Mouse (Mus musculus) regulatory T cell (primary cell): ENCODE data around the gene Srgap3.

Experiments used
- in situ Hi-C: fragments of 300-600 bp; cut with MboI, MseI; formaldehyde crosslinking; loops from one replicate; pipeline ENCODE4 v1.15.1; 2025; ENCODE audit warnings: high pct_unique_total_duplicates

Gene Srgap3

DNA sequence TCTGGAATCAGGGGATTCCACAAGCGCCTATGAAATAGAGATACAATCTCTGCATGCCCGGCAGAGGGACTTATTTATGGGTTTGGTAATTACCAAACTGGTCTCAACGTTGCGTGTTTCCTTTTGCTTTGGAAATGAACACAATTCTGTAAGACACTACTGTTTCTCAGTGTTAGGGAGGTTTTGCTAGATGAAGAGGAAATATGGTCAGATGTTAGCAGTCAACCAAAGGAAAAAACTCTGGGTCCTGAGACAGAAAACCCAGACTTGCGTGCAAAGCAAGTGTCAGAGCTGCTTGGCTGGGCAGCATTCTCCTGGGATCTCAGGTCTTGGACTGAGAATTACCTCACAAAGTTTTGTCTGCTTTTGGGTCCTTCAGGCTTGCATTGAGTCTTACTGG is 34.5 kb downstream of the Srgap3 start:
- in situ Hi-C loops = no loop called here

DNA sequence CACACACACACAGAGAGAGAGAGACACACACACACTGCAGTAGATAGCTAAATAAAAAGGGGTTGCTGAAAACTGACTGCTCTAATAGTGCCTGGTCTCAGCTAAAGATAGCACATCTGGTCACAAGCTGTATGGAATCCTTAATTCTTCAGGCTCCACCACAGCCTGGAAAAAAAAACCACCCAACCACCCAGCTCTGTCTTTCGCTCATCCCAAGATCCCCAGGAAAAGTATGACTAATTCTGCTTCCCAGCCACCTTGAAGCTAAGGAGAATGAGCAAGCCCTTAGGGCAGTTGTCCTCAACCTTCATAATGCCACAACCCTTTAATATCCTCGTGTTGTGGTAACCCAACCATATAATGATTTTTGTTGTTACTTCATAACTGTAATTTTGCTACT is 37.4 kb downstream of the Srgap3 start:
- in situ Hi-C loops = no loop called here

DNA sequence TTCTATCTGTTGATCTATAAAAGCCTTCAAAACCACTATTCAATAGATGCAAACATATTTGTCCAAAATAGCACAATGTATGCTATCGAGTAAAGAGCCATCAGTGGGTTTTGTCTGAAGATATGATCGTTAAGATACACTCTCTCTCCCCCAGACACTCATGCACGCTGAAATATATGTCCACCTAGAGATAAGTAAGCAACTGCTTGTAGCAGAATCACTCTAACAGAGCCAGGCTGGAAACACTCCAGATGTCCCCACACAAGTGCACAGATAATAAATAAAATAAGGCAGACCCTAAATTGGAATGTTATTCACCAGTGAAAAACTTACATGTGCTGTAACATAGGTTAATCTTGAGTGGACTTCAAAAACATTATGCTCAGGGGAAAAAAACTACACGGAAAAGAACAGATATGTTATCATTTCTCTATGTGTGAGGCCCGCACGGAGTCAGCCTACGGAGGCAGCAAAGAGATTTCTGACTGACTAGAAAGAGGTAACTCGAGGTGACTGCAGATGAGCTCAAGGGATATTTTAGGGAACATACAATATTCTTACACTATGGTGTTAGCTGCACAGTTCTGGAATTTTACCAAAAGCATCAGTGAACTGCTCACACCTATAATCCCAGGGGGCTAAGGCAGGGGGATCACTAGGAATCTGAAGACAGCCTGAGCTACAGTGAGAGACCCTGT is 39.0 kb downstream of the Srgap3 start:
- in situ Hi-C loops = no loop called here

DNA sequence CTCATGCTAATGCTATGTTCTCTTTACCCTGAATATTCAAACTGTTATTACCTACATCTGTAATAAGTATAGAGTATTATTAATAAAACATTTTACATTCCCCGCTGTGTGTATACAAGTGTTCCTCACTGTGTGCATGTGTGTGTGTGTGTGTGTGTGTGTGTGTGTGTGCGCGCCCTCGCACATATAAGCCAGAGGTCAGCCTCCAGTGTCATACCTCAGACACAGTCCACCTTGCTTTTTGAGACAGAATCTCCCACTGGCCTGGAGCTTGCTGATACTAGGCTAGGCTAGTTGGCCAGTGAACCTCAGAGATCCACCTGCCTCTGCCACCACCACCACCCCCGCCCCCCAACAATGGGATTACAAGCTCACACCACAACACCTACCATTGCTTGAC is 43.3 kb downstream of the Srgap3 start:
- in situ Hi-C loops = no loop called here

DNA sequence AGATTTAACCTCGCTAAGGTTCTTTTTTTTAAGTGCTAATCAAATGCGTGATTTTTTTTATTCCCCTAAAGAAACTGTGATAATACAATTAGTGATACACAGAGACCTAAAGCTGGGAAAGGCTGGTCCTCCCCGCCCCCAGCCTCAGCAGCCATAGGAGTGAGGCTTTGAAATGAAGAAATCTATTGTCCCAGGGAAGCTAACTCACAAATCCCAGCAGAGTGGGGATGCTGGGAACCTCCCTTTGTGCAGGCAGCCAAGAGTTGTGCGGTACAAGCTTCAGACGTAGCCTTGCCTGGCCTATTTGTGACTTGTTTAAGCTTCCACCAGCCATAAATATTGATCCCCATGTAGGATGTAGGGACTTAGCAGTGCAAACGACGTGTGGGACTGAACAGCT is 43.8 kb downstream of the Srgap3 start:
- in situ Hi-C loops = no loop called here

DNA sequence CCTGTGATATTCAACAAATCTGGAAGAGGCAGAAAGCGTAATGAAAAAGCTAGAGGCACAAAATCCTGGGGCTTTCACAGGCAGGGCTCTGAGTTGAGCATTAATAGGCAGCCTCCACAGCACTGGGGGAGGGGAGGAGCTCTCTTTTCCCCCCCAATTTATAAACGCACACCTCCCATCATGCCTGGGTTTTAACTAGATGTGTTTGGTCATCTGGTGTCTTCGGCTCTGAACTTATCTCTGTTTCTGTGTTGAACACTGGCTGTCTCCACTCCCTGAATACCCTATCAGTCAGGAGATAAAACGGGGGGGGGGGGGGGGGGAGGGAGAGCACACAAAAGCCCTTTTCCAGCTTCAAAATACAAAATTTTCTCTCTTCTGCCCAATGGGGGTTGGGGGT is 44.3 kb downstream of the Srgap3 start:
- in situ Hi-C loops = no loop called here

DNA sequence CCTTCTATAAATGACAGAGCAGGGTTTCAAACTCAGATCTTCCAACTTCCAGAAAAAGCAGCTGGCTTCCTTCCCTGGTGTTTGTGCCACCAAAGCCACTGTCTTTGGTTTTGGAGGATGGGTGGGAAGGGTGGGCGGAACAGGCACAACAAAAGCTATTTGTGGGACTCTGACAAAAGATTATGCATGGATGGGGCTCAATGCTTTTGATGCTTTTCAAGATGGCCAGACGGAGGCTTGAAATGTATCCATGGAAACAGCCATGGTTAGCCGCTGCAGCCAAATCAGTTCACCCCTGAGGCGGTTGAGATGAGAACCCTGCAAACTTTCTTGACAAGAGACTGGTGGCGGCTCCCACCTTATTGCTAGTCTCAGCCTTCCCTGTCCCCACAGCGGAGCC is 46.8 kb downstream of the Srgap3 start:
- in situ Hi-C loops = no loop called here

DNA sequence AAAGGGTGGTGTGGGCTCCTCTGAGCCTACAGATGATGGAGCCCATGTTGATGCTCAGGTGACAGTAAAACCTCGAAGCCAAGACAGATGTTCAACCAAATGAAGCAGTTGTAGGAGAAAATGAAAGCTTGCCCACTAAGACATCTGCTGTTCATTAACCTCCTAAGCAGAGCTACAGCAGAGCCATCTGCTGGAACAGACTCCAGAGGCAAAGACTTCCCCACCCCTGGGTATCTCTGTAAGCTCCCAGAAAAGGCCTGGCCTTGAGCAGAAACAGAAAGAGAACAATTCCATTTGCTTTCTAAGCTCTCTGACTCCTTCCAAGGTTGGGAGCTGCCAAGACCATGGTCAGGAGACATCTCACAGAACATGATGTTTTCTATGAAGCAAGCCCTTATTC is 47.4 kb downstream of the Srgap3 start:
- in situ Hi-C loops = no loop called here

DNA sequence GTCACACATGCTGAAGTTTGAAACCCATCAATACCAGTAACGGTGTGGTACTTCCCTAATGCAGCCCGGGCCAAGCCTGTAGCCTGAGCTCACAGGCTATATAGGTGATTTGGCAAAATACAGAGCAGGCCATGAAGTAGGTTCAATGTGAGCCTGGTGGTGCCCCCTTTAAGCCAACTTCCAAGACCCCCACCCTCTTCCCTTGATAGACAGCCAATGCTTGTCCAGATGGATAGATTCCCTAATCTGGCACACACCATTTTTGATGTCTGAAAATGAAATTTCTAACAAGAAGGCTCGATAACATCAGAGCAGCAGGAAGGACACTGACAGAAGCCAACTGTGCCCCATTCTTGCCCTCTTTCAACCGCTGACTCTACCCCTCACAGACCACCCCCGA is 47.8 kb downstream of the Srgap3 start:
- in situ Hi-C loops = no loop called here

DNA sequence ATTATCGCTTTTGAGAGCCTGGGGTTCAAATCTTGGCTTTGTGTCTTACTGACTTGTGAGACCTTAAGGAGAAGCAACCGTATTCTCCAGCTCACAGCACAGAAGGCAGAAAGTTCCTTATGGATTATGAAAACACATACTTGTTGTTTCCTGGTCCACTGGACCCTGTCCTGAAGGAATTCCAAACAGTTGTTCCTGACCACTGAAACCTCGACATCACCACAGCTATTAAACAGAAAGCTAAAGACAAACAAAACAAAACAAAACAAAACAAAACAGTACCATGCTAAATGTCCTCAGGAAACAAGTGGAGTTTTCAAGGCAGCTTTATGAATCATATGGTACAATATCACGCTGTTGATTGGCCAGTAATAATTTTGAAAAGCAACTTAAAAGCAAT is 48.6 kb downstream of the Srgap3 start:
- in situ Hi-C loops = no loop called here

DNA sequence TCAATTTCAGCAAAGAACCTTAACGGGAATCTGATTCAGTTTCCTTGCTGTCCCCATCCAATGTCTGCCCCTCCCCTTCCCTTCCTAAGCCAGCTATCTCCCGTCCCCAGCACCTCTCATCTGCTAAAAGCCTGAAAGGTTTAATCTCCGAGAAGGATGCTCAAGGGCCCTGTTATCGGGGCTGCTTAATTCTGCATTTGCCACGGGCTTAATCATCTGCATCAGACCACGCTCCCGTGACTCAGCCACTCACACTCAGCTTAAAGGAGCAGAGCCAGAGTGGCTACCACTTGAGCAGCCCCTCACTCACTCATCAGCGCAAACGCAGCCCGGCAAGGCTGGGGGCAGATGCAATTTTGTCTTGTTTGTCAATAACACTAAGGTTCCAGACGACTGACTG is 50.7 kb downstream of the Srgap3 start:
- in situ Hi-C loops = no loop called here

DNA sequence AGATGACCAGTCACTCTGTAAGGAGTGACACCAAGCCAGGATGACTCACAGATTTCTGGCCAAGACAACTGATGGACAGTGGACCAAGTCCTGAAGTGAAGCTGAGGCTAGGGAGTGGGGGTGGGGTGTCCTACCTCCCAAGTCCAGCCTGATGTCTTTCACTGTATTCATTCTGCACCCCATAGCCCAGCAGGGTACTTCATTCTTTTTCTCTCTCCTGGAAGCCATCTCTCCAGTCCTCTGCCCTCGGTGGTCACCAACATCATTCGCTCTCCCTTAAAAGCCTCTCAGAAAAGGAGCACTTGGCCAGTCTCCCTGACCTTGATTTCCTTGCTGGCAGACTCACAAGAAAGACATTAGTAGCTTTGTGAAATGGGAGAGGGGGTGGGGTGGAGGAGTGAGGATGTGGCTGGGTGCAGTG is 56.7 kb downstream of the Srgap3 start:
- in situ Hi-C loops = no loop called here

DNA sequence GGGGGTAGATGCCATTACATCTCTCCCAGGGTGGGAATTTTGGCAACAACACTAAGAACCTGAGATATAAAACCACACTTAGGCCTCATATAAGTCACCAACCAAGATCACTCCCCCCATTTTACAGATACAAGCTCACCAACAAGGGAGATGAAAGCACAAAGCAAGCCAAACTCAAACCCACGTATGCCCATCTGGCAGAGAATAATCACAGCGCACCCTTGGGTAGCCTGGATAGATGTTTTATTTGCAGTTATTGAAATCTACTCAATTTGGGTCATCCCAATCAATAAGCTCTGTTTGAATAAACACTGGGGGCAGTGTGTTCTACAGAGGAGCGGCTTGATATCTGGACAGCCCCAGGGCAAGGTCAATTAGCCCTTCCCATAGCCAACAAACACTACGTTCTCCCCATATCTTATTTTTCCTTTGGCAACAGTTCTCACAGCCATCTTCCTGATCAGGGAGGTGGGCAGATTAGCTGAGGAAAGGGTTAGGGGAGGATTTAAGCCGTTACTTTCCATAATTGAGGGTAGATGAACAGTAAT is 63.4 kb downstream of the Srgap3 start:
- in situ Hi-C loops = no loop called here

DNA sequence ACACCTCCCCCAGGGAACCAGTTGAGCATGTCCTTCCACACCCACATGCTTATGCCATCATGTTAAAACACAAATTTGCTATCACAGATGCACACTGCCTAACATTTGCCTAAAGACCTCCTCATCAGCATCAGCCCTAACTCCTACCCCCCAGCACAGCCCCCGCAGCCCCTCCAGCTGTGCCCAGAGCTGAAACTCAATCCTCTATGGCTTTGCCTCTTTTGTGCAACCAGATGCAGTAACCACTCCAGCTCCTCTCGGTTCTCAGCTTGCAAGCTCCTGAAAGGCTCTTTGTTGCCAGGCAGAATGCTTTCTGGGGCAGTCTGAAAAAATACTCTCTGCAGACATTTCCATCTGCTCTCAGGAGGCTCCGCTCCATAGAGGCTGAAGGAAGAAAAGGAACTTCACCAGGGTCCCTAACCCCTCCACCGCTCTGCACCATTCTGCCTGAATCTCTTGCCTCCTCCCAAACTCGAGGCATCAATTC is 67.0 kb downstream of the Srgap3 start:
- in situ Hi-C loops = no loop called here

DNA sequence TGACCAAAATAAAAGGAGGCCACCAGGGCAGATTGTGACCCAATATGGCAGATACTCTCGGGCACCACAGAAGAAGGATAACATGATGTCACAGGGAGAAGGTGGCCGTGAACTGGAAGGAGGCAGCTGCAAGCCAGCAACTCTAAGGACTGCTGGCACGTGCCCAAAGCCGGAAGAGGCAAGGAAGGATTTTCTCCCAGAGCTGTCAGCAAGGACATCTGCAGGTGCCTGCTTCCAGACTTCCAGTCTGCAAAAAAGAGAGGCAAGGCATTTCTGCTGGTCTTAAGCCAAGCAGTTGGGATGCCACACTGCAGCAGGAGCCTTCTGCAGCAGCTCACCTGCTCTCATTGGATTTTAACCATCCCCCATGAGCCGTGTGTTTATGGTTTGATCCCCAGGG is 67.9 kb downstream of the Srgap3 start:
- in situ Hi-C loops = no loop called here

DNA sequence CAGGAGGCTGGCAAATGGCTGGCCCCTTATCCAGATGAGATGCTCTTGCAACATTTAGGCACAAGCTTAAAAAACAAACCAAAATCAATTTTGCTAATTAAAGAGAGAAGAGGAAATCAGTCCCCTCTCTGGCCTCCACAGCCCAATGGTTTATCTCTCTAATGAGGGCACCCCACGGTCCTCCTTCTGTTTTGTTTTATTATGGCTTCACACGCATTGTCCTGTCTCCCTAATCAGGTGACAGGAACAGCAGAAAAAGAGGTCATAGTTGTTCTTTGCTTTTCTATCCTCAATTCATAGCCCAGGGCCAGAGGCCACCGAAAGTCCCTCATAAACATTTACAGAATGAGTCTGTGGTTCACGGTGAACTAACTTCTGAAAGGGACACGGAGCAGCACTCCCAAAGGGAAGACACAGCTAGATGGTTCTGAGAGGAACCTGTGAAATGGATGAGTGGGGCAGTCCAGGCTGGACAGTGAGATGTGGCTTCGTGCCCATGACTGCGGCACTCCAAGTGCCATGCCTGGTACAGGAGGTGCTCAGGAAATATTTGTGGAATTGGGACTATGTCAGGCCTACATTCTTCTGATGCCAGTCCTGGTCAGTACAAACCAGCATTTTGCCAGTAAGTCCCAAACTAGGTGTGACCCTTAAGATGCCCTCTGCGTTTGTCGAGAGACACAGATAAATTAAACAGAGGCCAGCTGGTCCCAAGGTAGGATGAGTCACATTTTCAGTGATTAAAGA is 73.8 kb downstream of the Srgap3 start:
- in situ Hi-C loops = no loop called here

DNA sequence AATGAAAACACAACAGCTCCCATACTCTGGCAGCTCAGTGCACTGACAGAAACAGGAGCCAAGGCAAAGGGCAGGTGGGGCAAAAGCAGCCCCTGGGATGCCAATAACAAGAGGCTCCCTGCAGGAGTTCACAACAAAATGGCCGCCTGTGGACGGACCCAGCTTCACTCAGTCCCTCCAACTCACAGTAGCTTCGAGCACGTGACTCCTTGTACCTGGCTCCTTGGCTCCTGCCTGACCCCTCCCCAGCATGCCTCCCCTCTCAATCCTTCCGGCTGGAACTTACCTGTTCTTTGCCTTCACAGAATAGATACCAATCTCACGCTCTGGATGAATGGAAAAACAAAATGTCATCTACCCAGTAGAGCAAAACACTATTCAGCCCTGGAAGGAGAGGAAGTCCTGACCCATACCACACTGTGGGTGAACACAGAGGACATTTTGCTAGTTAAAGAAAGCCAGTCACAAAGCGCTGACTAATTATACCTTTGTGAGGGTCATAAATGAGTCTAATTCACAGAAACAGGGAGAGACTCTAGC is 75.8 kb downstream of the Srgap3 start:
- in situ Hi-C loops = no loop called here

DNA sequence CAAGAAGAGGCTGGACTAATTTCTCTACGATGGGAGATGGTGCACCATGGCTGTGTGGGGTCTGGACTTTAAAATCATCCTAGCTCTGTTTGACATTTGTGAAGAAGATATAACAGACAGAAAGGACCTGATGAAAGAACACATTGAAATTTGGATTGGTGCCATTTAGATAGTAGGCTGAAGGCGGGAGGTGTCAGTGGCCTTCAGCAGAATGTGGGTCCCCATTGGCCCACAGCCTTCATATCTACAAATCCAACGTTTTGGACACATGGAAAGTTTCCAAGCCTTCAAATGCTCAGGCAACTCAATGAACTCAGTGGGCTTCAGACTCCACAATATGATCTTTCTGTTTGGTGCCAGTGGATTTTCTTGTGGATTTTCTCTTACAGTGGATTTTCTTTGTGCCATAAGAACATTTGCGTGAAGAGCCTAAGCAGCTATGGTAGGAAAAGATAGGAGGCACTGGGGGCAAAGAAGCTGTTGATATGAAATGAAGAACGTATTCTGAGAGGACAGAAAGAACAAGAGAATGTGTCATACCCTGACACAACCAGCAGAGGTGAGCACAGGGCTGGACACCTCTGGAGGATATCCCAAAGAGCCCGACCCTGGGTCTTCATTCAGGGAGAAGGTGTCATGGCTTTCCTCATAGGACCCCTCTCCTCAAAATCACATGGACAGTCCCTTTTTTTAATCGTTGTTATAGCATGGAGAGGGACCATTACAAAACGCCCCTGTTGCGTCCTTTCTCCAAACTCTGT is 78.7 kb downstream of the Srgap3 start:
- in situ Hi-C loops = no loop called here

DNA sequence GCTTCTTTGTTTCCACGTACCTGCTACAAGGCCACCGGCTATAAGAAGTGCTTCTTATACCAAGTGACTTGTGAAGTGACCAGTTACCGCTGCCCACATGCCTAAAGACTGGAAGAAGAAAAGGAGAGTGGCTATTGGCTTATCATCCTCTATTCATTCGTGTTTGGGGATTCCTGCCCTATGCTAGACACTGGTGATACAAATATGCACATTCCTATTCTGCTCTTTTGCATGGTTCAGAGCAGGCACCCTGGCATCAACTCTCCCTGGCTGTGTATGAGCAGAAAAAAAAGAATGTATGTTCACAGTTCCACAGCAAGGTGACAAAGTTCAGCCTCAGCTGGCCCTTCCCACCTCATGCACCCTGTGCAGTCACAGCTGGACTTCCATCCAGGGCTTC is 81.0 kb downstream of the Srgap3 start:
- in situ Hi-C loops = no loop called here

DNA sequence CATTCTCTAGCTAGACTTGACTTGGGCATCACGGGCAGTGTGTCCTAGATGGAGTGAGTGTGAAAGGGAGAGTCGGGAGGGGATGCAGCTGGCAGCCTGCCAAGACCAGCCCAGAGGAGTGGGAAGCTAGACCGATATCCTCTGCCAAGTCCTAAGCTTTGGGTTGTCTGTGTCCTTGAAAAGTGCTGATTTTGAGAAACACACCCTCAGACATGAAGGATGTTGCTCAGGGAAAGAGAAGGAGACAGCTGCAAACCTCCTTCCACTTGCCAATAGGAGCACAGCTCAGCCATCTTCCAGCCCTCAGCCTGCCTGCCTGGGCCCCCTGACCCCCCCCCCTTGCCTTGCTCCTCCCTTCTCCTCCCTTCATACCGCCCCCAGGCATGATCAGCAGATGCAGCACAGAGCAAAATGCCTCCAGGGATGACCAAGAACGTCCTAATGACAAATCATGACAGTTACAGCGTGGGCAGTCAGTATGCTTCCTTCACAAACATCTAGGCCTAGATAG is 82.0 kb downstream of the Srgap3 start:
- in situ Hi-C loops = no loop called here

DNA sequence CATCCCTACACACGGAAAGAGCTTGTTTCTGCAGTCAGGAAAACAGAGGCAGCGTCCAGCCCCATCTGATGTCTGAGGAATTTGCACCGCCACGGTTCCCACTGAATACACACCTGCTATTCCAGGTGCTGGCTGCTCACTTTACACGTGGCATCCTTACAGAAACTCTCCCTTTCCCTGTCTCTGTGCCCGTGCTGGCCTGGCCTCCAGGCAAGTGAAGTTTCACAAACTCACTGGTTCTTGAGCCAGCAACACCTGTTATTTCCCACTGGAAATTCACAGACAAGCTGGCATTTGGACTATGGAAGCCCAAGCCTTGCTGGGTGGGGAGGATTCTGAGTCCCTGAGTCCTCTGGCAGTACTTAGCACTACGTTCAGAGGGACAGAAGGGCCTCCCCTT is 84.6 kb downstream of the Srgap3 start:
- in situ Hi-C loops = no loop called here
